Comparison of ENCODE assay signal across 20 mouse cellular contexts in genomic region chr8:64657517-64657916, GRCm38 (mm10). TPM values are rescaled to one million over a fixed set of nuclear protein-coding genes. Genes with fewer than 3 reads are reported as not detected.
DNase-seq lines count a peak whose midpoint lies in the region; ATAC-seq lines count a peak whose summit lies in the region.
"Had no signal": no experiment of that assay in that cellular context is flagged by ENCODE, and none has a peak within 500 bp of the region (broad histone marks: within the 10 kb centered on the region; RNA-seq: fewer than 3 reads in every experiment).

No protein-coding gene starts in this region.

- WGBS in neural tube, embryonic 15.5 days = 18% methylated on average over 7 of the region's 7 CpGs
- WGBS in midbrain, embryonic 12.5 days = 9% methylated on average over 7 of the region's 7 CpGs

- no peaks in the 10 kb centered on the region for H3K36me3 ChIP-seq in neural tube, embryonic 15.5 days
- H3K36me3 ChIP-seq in midbrain, embryonic 12.5 days = peaks cover 2% of the 10 kb centered on the region; the same call in 1 of the 2 replicates

- H3K9me3 ChIP-seq in neural tube, embryonic 15.5 days (replicated peaks) = no peaks in the 10 kb centered on the region
- no peaks in the 10 kb centered on the region for H3K9me3 ChIP-seq in midbrain, embryonic 12.5 days
- H3K9me3 ChIP-seq: neural tube, embryonic 12.5 days had no signal

- no peak overlapping the region for H3K4me3 ChIP-seq in neural tube, embryonic 15.5 days (replicated peaks)
- no peak overlapping the region for H3K4me3 ChIP-seq in midbrain, embryonic 12.5 days
- H3K4me3 ChIP-seq: heart, adult 2 months; neural tube, embryonic 12.5 days had no signal

- H3K9ac ChIP-seq in neural tube, embryonic 15.5 days (replicated peaks) = no peak overlapping the region
- H3K9ac ChIP-seq in midbrain, embryonic 12.5 days (replicated peaks) = no peak overlapping the region
- H3K9ac ChIP-seq: neural tube, embryonic 12.5 days had no signal

- peak overlapping the region; percentile 58; the same call in 1 of the 2 replicates for H3K27ac ChIP-seq in neural tube, embryonic 15.5 days (replicated peaks)
- H3K27ac ChIP-seq in midbrain, embryonic 12.5 days (replicated peaks) = peak overlapping the region; percentile 78
- H3K27ac ChIP-seq: heart, adult 2 months; neural tube, embryonic 12.5 days had no signal

- no peak for ATAC-seq in neural tube, embryonic 15.5 days (ENCODE audit: low FRiP score)
- peak; percentile 34; the same call in 1 of the 2 replicates for ATAC-seq in midbrain, embryonic 12.5 days (ENCODE audit: low FRiP score, low read depth)
- ATAC-seq: lung, postnatal 0 days had no signal

- no peaks in the 10 kb centered on the region for H3K27me3 ChIP-seq in neural tube, embryonic 15.5 days (replicated peaks)
- H3K27me3 ChIP-seq in midbrain, embryonic 12.5 days = no peaks in the 10 kb centered on the region
- H3K27me3 ChIP-seq: neural tube, embryonic 12.5 days had no signal

- peaks cover 13% of the 10 kb centered on the region for H3K4me1 ChIP-seq in neural tube, embryonic 15.5 days
- peaks cover 30% of the 10 kb centered on the region for H3K4me1 ChIP-seq in midbrain, embryonic 12.5 days

- no peak overlapping the region for H3K4me2 ChIP-seq in neural tube, embryonic 15.5 days
- peak overlapping the region; percentile 23 for H3K4me2 ChIP-seq in midbrain, embryonic 12.5 days (replicated peaks)
- H3K4me2 ChIP-seq: neural tube, embryonic 12.5 days had no signal

- peak; percentile 9 for DNase-seq in embryo, embryonic 10.5 days (ENCODE audit: low spot score)
- DNase-seq in embryo, embryonic 11 days = no peak
- no peak for DNase-seq in neural tube, embryonic 10.5 days (ENCODE audit: extremely low spot score, low spot score)
- DNase-seq in spleen, postnatal 36 days (ENCODE audit: low spot score in 2 of 2) = no peak
- no peak for DNase-seq in thymus, adult 18-20 months
- no peak for DNase-seq in cerebellum, adult 18-20 months
- DNase-seq: adrenal gland, adult 2 months; cerebellum, adult 11 months; gastrocnemius, postnatal 25 days; heart, adult 2 months; heart, postnatal 36 days; kidney, adult 18-20 months; kidney, postnatal 10 days; left cerebral cortex, postnatal 4 days; liver; spleen, adult 18-20 months had no signal

RNA-seq across cellular contexts. Expression of gene Cpe, which starts 35.3 kb away (rescaled TPM):
- polyA plus RNA-seq in neural tube, embryonic 15.5 days (2015; fragmentation: Nextera tagmentation; extraction: Ambion mirVana) = 686 and 775 TPM in 2 replicates
- 426 and 488 TPM in 2 replicates for polyA plus RNA-seq in midbrain, embryonic 12.5 days (2016; fragmentation: Nextera tagmentation; extraction: Ambion mirVana)
